Mouse (Mus musculus): ENCODE results near the gene Slc22a19. TPM values are rescaled to one million over a fixed set of nuclear protein-coding genes. Genes with fewer than 3 reads are reported as not detected.
"Not testable (repeated sequence)": the region's sequence is repeated elsewhere in the genome, so short reads cannot be mapped to it uniquely, and the experiment has no call there.

The Slc22a19 gene
- polyA plus RNA-seq (2015; fragmentation: Nextera tagmentation; extraction: Ambion mirVana): not detected in 2 replicates

- Histone ChIP-seq H3K9me3 (no peaks in the 10 kb centered on the region), H3K36me3 (no peaks in the 10 kb centered on the region), H3K27me3 (replicated peaks) (no peaks in the 10 kb centered on the region), H3K4me1 (no peaks in the 10 kb centered on the region), H3K9ac (no peak within 1 kb of the TSS), H3K27ac (replicated peaks) (no peak within 1 kb of the TSS), H3K4me2 (no peak within 1 kb of the TSS), H3K4me3 (no peak within 1 kb of the TSS)
- no peak for ATAC-seq (ENCODE audit: extremely low read depth, insufficient number of reproducible peaks, low FRiP score, low TSS enrichment)
Measured at GRCm38 (mm10) chr19:7711148-7711547, at the start of gene Slc22a19. Gene Slc22a19, minus strand, starts transcription at chr19:7711310.

DNA sequence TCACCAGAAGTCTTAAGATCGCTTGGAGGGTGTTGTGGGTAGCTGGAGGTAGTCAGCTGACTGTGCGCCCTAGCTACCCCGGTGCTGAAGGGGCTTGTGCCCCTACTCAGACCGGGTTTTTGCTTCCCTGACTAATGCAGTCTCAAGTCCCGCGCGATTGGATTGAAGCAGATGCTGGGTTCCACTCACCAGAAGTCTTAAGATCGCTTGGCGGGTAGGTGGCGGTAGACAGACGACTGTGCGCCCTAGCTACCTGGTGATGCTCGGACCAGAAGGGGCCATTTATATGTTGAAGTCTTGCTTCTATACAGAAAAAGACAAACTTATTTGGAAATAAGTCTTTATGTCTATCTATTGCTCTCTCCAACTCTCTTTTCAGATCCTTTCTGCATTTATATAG lies 42.3 kb upstream of the Slc22a19 start:
- H3K4me3 ChIP-seq; ATAC-seq (ENCODE audit: extremely low read depth, insufficient number of reproducible peaks, low FRiP score, low TSS enrichment); H3K4me1 ChIP-seq; H3K27me3 ChIP-seq (replicated peaks); H3K9ac ChIP-seq; H3K27ac ChIP-seq (replicated peaks); H3K4me2 ChIP-seq; H3K36me3 ChIP-seq: not testable (repeated sequence)
- WGBS: 58% methylated on average over 13 of the region's 13 CpGs
- H3K9me3 ChIP-seq: peaks cover 10% of the 10 kb centered on the region; the same call in 1 of the 2 replicates

- no peak overlapping the region for H3K4me3 ChIP-seq
- no peaks in the 10 kb centered on the region for H3K36me3 ChIP-seq
- no peak overlapping the region for H3K27ac ChIP-seq (replicated peaks)
- WGBS: 29% methylated on average over 1 of the region's 1 CpGs
- no peak overlapping the region for H3K4me2 ChIP-seq
- no peak overlapping the region for H3K9ac ChIP-seq
- H3K4me1 ChIP-seq: no peaks in the 10 kb centered on the region
- ATAC-seq (ENCODE audit: extremely low read depth, insufficient number of reproducible peaks, low FRiP score, low TSS enrichment): no peak
- no peaks in the 10 kb centered on the region for H3K9me3 ChIP-seq
- no peaks in the 10 kb centered on the region for H3K27me3 ChIP-seq (replicated peaks)
Measured at GRCm38 (mm10) chr19:7729543-7729942, 18.4 kb upstream of the Slc22a19 start.

DNA sequence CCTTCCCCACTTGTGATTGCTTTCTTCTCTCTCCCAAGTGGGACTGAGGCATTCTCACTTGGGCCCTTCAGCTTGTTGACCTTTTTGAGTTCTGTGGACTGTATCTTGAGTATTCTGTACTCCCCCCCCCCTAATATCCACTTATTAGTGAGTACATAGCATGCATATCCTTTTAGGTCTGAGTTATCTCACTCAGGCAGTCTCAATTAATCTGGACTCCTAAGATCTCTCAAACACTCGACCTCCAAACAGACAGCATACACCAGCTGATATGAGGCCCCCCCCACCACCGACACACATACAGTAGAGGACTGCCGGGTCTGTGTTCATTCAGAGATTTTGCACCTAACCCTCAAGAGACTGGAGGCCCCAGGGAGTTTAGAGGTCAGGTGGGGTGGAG lies 18.0 kb downstream of the Slc22a19 start:
- not testable (repeated sequence) for H3K4me3 ChIP-seq; H3K27ac ChIP-seq (replicated peaks); H3K36me3 ChIP-seq; ATAC-seq (ENCODE audit: extremely low read depth, insufficient number of reproducible peaks, low FRiP score, low TSS enrichment); H3K9ac ChIP-seq; H3K4me2 ChIP-seq; H3K9me3 ChIP-seq; H3K27me3 ChIP-seq (replicated peaks); H3K4me1 ChIP-seq
- WGBS: 49% methylated on average over 3 of the region's 3 CpGs

DNA sequence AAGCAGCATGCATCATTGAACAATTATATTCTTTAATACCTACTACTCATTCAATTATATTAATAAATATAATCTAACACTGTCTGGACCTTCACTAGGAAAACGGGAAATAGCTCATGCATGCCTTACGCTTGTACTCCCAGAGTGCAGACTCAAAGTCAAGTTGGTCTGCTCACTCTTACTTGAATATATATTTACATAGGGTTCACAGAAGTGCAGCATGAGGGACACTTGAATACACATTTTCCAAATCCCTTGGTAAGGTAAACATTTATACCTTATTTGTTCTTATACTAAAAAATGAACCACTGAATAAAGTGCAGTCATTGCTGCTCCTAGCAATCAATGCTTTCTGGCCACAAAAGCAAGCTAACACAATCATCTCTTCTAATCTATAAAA lies 19.9 kb downstream of the Slc22a19 start:
- H3K9ac ChIP-seq: no peak overlapping the region
- no peaks in the 10 kb centered on the region for H3K27me3 ChIP-seq (replicated peaks)
- H3K4me3 ChIP-seq: no peak overlapping the region
- no peaks in the 10 kb centered on the region for H3K36me3 ChIP-seq
- no peaks in the 10 kb centered on the region for H3K9me3 ChIP-seq
- H3K27ac ChIP-seq (replicated peaks): no peak overlapping the region
- H3K4me1 ChIP-seq: no peaks in the 10 kb centered on the region
- 78% methylated on average over 2 of the region's 2 CpGs for WGBS
- no peak for ATAC-seq (ENCODE audit: extremely low read depth, insufficient number of reproducible peaks, low FRiP score, low TSS enrichment)
- no peak overlapping the region for H3K4me2 ChIP-seq

GRCm38 (mm10) chr19:7687988-7688387 lies 23.1 kb downstream of the Slc22a19 start:
- 55% methylated on average over 1 of the region's 1 CpGs for WGBS
- no peak overlapping the region for H3K4me3 ChIP-seq
- H3K4me2 ChIP-seq: no peak overlapping the region
- H3K4me1 ChIP-seq: no peaks in the 10 kb centered on the region
- H3K9me3 ChIP-seq: no peaks in the 10 kb centered on the region
- H3K36me3 ChIP-seq: no peaks in the 10 kb centered on the region
- H3K9ac ChIP-seq: no peak overlapping the region
- no peak overlapping the region for H3K27ac ChIP-seq (replicated peaks)
- no peaks in the 10 kb centered on the region for H3K27me3 ChIP-seq (replicated peaks)
- no peak for ATAC-seq (ENCODE audit: extremely low read depth, insufficient number of reproducible peaks, low FRiP score, low TSS enrichment)

GRCm38 (mm10) chr19:7672033-7672432 lies 39.1 kb downstream of the Slc22a19 start:
- WGBS: 47% methylated on average over 1 of the region's 1 CpGs
- no peak overlapping the region for H3K9ac ChIP-seq
- no peak for ATAC-seq (ENCODE audit: extremely low read depth, insufficient number of reproducible peaks, low FRiP score, low TSS enrichment)
- H3K36me3 ChIP-seq: no peaks in the 10 kb centered on the region
- H3K4me2 ChIP-seq: no peak overlapping the region
- H3K4me1 ChIP-seq: no peaks in the 10 kb centered on the region
- no peak overlapping the region for H3K4me3 ChIP-seq
- H3K9me3 ChIP-seq: no peaks in the 10 kb centered on the region
- no peak overlapping the region for H3K27ac ChIP-seq (replicated peaks)
- no peaks in the 10 kb centered on the region for H3K27me3 ChIP-seq (replicated peaks)

DNA sequence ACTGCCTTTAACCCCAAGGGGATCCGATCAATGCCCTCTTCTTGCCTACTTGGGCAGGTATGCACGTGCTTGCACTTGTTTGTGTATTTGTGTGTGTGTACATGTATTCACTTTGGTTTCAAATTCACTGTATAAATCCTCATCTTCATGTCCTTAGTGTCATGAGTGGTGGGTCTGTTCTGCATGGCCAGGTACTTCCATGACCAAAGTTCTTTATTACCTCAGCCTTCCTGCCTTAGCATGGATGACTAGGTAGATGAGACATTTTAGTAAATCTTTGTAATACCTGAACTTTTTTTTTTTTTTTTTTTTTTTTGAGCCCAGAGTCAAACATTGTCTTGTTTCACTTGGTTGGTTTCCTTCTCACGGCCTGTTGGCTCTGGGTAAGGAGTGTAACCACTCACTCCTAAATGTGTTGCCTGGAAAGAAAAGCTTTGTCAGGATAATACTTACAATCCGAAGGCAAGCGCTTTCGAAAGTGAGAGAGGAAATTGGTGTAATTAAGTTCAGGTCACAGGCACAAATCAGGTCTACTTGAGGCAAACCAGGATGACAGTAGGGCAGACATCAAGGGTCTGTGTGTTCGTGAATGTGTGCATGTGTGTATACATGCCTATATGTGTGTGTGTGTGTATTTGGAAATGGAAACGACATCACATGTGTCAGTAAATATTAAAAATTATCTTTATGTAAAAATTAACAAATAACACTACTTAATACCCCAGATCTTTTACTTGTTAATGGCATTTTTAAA lies 62.0 kb downstream of the Slc22a19 start:
- WGBS: 72% methylated on average over 8 of the region's 8 CpGs
- H3K4me1 ChIP-seq: no peaks in the 10 kb centered on the region
- no peaks in the 10 kb centered on the region for H3K9me3 ChIP-seq
- ATAC-seq (ENCODE audit: extremely low read depth, insufficient number of reproducible peaks, low FRiP score, low TSS enrichment): no peak
- no peaks in the 10 kb centered on the region for H3K27me3 ChIP-seq (replicated peaks)
- no peak overlapping the region for H3K4me2 ChIP-seq
- H3K36me3 ChIP-seq: no peaks in the 10 kb centered on the region
- H3K4me3 ChIP-seq: no peak overlapping the region
- H3K27ac ChIP-seq (replicated peaks): no peak overlapping the region
- no peak overlapping the region for H3K9ac ChIP-seq

GRCm38 (mm10) chr19:7633786-7634185 lies 77.3 kb downstream of the Slc22a19 start:
- WGBS: 44% methylated on average over 1 of the region's 1 CpGs
- ATAC-seq (ENCODE audit: extremely low read depth, insufficient number of reproducible peaks, low FRiP score, low TSS enrichment): no peak
- H3K4me1 ChIP-seq: no peaks in the 10 kb centered on the region

DNA sequence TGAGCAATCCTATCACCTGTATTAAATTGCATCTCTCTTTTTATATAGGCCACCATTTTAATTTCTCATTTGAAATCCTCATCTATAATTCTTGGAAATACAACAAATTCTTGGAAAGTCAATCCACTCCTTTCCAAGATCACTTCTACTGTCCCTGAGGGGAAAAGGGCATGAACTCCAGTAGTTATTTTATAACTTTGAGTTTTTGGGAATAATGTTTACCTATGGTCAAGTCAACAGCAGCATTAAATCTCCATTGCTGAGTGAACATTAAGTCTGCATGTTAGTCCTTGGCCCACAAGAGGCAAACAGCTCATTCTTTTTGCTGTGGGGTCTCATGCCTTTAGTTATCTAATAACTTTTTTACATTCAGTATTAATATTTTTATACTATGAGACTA lies 78.1 kb downstream of the Slc22a19 start:
- Histone ChIP-seq H3K4me2 (no peak overlapping the region), H3K27ac (replicated peaks) (no peak overlapping the region), H3K27me3 (replicated peaks) (no peaks in the 10 kb centered on the region), H3K4me1 (no peaks in the 10 kb centered on the region), H3K4me3 (no peak overlapping the region), H3K36me3 (no peaks in the 10 kb centered on the region), H3K9ac (no peak overlapping the region), H3K9me3 (no peaks in the 10 kb centered on the region)
- ATAC-seq (ENCODE audit: extremely low read depth, insufficient number of reproducible peaks, low FRiP score, low TSS enrichment): no peak

More at GRCm38 (mm10) chr19:7633786-7634185, 77.3 kb downstream of the Slc22a19 start:
- Histone ChIP-seq H3K36me3 (no peaks in the 10 kb centered on the region), H3K27me3 (replicated peaks) (no peaks in the 10 kb centered on the region), H3K9me3 (no peaks in the 10 kb centered on the region), H3K9ac (no peak overlapping the region), H3K27ac (replicated peaks) (no peak overlapping the region), H3K4me2 (no peak overlapping the region), H3K4me3 (no peak overlapping the region)

All from heart, embryonic 13.5 days (tissue).